Mouse (Mus musculus) kidney, adult 8-10 months (tissue): ENCODE measurements around the gene Gmppb.

Experiments used
- DNase-seq, 2 experiments: peaks; one replicate each; pipeline ENCODE4 v3.0.0; 2022

Gene Gmppb

DNA sequence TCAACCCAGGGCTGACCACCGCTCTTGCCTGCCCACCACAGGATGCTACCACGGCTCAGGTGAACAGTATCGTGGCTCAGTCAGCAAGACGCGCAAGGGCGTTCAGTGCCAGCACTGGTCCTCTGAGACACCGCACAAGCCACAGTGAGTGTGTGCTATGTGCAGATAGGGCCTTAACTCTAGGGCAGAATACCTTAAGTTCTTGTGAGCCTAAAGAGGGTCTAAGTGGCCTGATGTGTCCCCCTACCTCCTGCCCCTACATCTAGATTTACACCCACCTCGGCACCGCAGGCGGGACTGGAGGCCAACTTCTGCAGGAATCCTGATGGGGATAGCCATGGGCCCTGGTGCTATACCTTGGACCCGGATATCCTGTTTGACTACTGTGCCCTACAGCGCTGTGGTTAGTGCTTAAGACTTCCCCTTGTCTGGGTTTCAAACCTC is 34.0 kb downstream of the Gmppb start, which contains the start of gene Rnf123:
Gene Rnf123, minus strand, starts transcription at position 359 of the 444 bp plus-strand sequence.
- DNase-seq: no peak

DNA sequence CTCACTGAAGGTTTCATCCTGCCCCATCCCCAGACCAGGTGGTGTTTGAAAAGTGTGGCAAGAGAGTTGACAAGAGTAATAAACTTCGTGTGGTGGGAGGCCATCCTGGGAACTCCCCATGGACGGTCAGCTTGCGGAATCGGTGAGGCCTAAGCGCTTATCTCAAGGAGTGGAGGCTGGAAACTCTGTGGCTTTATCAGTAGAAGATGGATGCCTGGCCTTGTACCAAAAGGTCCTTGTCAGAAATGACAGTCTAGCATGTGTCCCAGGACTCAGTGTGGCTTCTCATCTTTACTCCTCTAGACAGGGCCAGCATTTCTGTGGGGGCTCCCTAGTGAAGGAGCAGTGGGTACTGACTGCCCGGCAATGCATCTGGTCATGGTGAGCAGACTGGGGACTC is 34.5 kb downstream of the Gmppb start:
- no peak for DNase-seq

GRCm38 (mm10) chr9:108085261-108085660 is 36.2 kb downstream of the Gmppb start:
- peak; percentile 64 to 68 for DNase-seq

GRCm38 (mm10) chr9:108090611-108091120 is 41.6 kb downstream of the Gmppb start:
- peak; percentile 76 to 85 for DNase-seq

- no peak for DNase-seq
Observed at GRCm38 (mm10) chr9:108093586-108093985, 44.5 kb downstream of the Gmppb start.

DNA sequence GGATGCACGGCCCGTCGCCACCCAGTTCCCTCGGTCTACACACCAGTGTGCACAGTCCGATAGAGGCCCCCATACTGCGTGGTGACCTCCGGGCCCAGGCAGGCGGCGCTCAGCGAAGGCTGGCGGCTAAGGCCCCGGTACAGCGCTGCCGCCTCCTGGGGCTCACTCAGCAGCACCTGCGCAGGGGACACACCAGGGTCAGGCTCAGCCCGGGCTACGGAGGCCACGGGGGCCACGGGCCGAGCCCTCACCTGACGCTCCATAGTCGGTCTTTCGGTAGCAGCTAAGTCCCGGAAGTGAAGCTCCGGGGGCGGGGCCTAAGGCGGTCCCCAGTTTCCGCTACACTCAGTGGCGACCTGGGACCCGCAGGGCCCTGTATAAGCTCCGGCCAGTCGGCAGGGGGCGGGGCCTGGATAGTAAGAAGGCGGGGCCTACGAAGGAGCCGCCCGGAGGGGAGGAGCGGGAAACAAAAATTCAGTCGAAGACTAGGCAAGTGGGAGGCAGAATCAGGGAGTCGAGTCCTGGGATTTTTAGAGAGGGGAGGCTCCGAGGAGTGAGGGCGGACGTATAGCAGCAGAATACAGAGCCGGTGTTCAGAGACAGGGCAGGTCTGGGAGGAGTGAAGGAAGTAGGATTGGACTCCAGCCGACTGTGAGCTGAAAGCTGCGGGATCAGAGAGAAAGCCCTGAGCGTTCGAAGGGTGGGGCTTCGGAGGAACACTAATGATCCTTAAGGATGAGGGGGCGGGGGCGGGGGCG is 45.3 kb downstream of the Gmppb start, which contains the start of gene Apeh:
Gene Apeh, minus strand, starts transcription at position 423 of the 758 bp plus-strand sequence.
- peak; percentile 97 to 98 for DNase-seq

- DNase-seq: peak in 1 of 2 experiments; percentile 59
Observed at GRCm38 (mm10) chr9:108094998-108095411, 46.0 kb downstream of the Gmppb start.

- peak; percentile 73 to 77 for DNase-seq
Observed at GRCm38 (mm10) chr9:108095518-108095917, 46.5 kb downstream of the Gmppb start.

DNA sequence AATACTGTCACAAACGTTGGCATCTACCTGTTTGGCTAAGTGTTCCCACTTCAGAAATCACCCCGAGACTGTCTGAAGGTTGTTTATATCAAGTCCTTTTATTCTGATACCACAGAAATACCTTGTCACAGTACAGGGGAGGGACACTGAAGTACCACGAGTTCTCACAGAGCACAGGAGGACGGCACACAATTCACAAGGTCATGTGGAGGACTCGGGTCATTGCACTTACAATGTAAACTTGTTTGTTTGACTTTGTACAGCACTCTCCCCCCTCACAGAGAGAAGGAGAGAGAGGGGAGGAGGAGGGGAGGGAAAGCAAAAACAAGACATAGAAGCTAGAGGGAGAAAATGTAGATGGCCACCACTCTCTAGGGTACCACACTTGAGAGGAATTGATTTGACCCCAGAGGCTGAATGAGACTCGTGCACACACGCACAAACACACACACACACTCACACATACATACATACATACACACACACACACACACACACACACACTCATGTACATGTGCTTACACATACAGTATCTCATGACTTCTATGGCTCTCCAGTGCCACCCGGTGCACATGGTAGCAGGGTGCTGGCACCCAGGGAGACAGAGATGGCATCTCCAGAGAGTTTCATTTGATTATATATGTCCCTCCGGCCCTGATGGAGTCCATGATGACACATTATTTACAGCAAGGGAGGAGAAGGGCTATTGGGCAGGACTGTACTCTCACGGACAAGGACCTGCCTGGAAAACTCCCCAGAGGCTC is 47.1 kb downstream of the Gmppb start:
- DNase-seq: no peak

GRCm38 (mm10) chr9:108099619-108100018 is 50.6 kb downstream of the Gmppb start:
- no peak for DNase-seq
